Mouse (Mus musculus) thymus, postnatal 36 days (tissue): ENCODE data around the gene 2310034G01Rik.

ENCODE experiments used
- DNase-seq, 2 experiments: peaks; one replicate each; pipeline ENCODE4 v3.0.0; 2022; ENCODE audit warnings: mixed read lengths in 2 of 2

Gene 2310034G01Rik

GRCm38 (mm10) chr19:46350168-46350932, at the start of gene 2310034G01Rik:
TSS of gene 2310034G01Rik (minus strand) at chr19:46350302.
- no peak for DNase-seq

- DNase-seq, result no peak
Observed at GRCm38 (mm10) chr19:46399886-46400285, 49.8 kb upstream of the 2310034G01Rik start.

- DNase-seq, result no peak
Observed at GRCm38 (mm10) chr19:46399372-46399771, 49.3 kb upstream of the 2310034G01Rik start.

- no peak for DNase-seq
Observed at GRCm38 (mm10) chr19:46398401-46398800, 48.3 kb upstream of the 2310034G01Rik start.

- DNase-seq, result peak; percentile 21 to 44
Observed at GRCm38 (mm10) chr19:46397436-46398001, 47.4 kb upstream of the 2310034G01Rik start.

GRCm38 (mm10) chr19:46396686-46397435, 46.8 kb upstream of the 2310034G01Rik start, which contains the start of gene Sufu:
TSS of gene Sufu (plus strand) at chr19:46396896.
- DNase-seq, result peak; percentile 98

- DNase-seq, result no peak
Observed at GRCm38 (mm10) chr19:46396109-46396508, 46.0 kb upstream of the 2310034G01Rik start.

- peak; percentile 95 to 96 for DNase-seq
Observed at GRCm38 (mm10) chr19:46395109-46396009, 45.3 kb upstream of the 2310034G01Rik start, which contains the start of gene Actr1a. TSS of gene Actr1a (minus strand) at chr19:46395748.

GRCm38 (mm10) chr19:46394712-46395108, 44.6 kb upstream of the 2310034G01Rik start:
- no peak for DNase-seq

- DNase-seq, result peak; percentile 25 to 33
Observed at GRCm38 (mm10) chr19:46392018-46392417, 41.9 kb upstream of the 2310034G01Rik start.

GRCm38 (mm10) chr19:46389872-46390271, 39.8 kb upstream of the 2310034G01Rik start:
- DNase-seq, result no peak

GRCm38 (mm10) chr19:46382275-46382674, 32.2 kb upstream of the 2310034G01Rik start:
- DNase-seq, result no peak

GRCm38 (mm10) chr19:46375891-46376290, 25.8 kb upstream of the 2310034G01Rik start:
- DNase-seq, result no peak

- DNase-seq, result no peak
Observed at GRCm38 (mm10) chr19:46375489-46375888, 25.4 kb upstream of the 2310034G01Rik start.

- DNase-seq, result no peak
Observed at GRCm38 (mm10) chr19:46374477-46375088, 24.5 kb upstream of the 2310034G01Rik start.

- DNase-seq, result peak in 1 of 2 experiments; percentile 26
Observed at GRCm38 (mm10) chr19:46369204-46369603, 19.1 kb upstream of the 2310034G01Rik start.

- DNase-seq, result no peak
Observed at GRCm38 (mm10) chr19:46367798-46368590, 17.9 kb upstream of the 2310034G01Rik start.

GRCm38 (mm10) chr19:46363294-46364009, 13.3 kb upstream of the 2310034G01Rik start:
- DNase-seq, result no peak

GRCm38 (mm10) chr19:46362104-46362503, 12.0 kb upstream of the 2310034G01Rik start:
- no peak for DNase-seq

- DNase-seq, result no peak
Observed at GRCm38 (mm10) chr19:46358381-46358780, 8.3 kb upstream of the 2310034G01Rik start.
